Mouse (Mus musculus) v-Abl transformed pro-B cells (cell line): ENCODE data around the gene Rnpepl1.

Source experiments
- in situ Hi-C, 2 experiments: fragments of 400-800 bp; cut with MboI; formaldehyde crosslinking; loops; one replicate each; pipeline ENCODE4 v1.15.1; 2025; ENCODE audit not compliant: unreplicated experiment in 2 of 2

The Rnpepl1 gene

DNA sequence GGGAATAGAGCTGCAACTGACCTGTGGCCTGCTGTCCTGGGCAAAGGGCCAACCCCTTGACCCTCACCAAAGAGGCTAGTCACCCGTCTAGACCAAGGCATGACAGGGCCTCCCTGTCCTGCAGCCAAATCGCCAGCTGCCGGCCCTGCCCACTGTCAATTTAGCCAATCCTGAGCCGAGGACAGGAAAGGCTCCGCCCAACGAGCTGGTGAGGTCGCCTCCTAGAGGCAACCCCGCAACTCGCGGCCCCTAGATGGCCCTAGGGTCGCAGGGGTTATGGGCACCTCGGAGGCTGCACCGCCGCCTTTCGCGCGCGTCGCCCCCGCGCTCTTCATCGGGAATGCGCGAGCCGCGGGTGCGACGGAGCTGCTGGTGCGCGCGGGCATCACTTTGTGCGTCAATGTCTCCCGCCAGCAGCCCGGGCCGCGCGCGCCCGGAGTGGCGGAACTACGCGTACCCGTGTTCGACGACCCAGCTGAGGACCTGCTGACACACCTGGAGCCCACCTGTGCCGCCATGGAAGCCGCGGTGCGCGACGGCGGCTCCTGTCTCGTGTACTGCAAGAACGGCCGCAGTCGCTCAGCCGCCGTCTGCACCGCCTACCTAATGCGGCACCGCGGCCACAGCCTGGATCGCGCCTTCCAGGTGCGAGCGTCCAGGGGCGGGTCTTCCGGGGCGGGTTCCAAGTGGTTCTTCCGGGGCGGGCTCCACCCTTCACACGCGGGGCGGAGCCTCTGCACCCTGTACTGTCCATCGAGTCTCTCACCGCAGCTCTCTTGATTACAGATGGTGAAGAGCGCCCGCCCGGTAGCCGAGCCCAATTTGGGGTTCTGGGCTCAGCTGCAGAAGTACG is 3.6 kb upstream of the Rnpepl1 start, which contains the start of gene Dusp28:
Gene Dusp28 (plus strand): TSS at position 203 of the 853 bp plus-strand sequence.
- in situ Hi-C loops: no loop called here

DNA sequence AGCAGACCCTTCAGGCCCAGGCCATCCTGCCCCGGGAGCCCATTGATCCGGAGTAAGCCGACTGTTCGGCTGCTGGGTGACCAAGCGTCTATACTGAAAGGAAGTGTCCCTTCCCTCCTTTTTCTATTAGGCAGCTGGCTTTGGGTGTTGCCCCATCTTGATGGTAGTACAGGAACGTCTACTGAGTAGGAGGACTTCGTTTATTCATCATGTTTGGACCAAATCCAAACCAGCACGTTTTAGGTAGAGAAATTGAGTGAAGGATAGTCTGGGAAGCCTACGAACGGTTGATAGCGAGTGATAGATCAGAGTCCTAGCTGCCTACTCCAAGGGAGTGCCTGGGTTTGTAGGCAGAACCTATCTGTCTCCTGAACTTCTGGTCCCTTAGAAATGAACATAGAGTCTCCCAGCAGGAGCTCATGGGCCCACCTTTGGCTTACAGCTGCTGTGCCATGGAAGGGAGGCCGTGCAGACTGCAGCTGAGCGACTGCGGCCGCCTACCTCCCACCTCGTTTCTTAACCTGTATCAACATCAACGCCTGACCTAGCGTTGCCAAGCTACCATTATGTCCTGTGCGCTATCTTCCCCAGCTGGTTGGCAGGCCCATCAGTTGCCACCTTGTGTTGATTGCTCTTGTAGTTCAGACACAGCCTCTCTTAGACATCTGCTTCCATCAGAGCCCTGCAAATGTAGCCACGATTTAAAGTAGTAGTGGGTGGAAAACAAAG is 2.8 kb upstream of the Rnpepl1 start:
- in situ Hi-C loops: no loop called here

- in situ Hi-C loops: no loop called here
These were observed 1.9 kb upstream of the Rnpepl1 start for GRCm38 (mm10) chr1:92908664-92909063.

DNA sequence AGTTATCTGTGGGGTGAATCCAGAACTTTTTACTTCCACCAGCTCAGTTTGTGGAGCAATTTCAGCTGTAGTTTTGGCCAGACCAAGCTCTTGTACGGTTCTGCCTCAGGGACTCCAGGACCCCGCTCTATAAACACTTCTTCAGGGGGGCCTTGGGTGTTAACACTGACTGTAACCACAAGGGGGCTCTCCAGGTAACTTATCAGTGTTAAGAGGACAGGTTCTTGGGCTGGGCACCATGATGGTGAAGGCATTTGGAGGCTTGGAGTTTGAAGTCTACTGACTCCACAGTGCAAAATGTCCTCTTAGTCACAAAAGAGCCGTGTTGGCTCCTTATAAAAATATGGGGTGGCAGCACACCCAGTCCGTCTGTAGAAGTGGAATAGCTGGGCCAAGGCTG is 1.5 kb upstream of the Rnpepl1 start:
- in situ Hi-C loops: no loop called here

GRCm38 (mm10) chr1:92910925-92911720 is 540 bp downstream of the Rnpepl1 start:
- in situ Hi-C loops: no loop called here

- in situ Hi-C loops: no loop called here
These were observed 1.1 kb downstream of the Rnpepl1 start for GRCm38 (mm10) chr1:92911721-92912138.

DNA sequence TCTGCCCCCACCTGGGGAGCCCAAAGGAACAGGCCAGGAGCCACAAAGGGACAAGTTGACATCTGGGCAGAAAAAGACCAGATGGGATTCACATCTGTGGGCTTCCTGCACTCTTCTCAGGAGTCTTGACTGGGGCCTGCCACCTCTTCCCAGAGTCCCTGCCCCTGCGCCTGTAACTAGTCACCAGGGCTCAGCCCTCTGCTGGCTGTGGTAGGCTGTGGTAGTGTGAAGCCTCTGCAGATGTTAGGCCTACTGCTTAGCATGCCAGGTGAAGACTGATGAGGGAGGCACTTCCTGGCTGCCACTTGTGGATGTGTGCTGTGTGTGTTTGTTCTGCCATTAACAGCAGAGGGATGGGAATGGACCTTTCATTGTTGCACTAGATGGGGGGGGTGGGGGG is 1.7 kb downstream of the Rnpepl1 start:
- in situ Hi-C loops: no loop called here

- in situ Hi-C loops: no loop called here
These were observed 3.7 kb downstream of the Rnpepl1 start for GRCm38 (mm10) chr1:92914239-92914638.

GRCm38 (mm10) chr1:92914993-92915392 is 4.4 kb downstream of the Rnpepl1 start:
- in situ Hi-C loops: no loop called here

- in situ Hi-C loops: no loop called here
These were observed 6.1 kb downstream of the Rnpepl1 start for GRCm38 (mm10) chr1:92916725-92917124.

DNA sequence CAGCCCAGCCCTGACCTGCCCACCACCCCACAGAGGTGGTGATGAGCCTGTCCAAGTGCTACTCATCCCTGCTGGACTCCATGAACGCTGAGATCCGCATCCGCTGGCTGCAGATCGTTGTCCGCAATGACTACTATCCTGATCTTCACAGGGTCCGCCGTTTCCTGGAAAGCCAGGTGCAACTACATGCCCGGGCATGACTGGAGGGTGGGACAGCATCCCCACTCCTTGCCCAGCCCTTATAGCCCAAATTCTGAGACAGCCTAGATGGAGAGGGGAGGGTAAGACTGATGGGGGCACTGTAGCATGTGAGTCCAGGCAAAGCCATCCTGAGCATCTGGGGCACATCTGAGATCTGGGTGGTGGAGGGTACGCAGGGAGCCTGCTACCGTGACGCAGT is 8.6 kb downstream of the Rnpepl1 start:
- in situ Hi-C loops: no loop called here

DNA sequence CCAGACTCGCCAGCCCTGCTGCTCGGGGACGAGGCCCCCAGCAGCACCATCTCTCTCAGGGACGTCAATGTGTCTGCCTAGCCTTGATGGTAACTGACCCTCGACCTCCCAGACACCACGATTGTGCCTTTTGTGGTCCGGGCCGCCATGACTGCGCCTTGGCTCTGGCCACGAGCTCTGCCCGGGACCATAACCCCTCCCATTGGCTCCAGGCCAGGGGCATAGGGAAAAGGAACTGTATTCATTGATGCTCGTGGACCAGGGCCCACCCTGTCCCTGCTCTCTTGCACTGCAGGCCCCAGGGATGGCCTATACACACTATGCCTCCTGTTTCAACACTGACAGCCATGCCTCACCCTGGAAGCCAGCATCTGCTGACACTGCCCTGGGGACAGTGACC is 9.2 kb downstream of the Rnpepl1 start:
- in situ Hi-C loops: no loop called here

DNA sequence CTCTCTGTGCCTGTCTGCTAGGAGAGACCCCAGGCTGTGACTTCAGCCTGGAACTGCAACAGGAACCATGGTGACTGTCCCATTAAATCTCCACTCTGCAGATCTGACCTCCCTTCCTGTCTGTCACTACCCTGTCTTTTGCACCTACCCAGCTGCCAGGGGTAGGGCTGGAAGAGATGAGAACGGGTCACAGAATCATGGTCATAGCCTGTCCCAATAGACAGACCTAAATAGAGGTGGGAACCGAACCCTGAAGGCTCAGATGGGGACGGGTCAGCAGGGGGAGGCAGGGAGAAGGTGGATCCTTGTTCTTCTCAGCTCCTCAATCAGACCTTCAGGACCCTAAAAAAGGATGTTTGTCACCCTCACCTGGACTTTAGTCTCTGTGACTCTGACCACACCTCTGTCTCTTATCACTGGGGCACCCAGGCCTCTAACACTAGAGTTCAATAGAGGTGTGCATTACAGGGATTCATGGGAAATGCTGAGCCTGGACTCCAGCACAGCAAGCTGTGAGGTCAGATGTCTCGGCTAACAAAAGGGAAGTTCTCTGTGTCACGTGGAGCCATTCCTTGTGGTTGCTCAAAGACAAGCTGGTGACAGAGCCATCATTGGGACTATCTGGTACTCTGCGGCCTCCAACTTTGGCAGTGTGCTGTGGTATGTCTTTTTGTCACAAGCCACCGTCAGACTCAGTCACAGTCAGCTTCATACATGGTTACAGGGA is 10.1 kb downstream of the Rnpepl1 start:
- in situ Hi-C loops: no loop called here

- in situ Hi-C loops: no loop called here
These were observed 10.9 kb downstream of the Rnpepl1 start for GRCm38 (mm10) chr1:92921496-92921895.

DNA sequence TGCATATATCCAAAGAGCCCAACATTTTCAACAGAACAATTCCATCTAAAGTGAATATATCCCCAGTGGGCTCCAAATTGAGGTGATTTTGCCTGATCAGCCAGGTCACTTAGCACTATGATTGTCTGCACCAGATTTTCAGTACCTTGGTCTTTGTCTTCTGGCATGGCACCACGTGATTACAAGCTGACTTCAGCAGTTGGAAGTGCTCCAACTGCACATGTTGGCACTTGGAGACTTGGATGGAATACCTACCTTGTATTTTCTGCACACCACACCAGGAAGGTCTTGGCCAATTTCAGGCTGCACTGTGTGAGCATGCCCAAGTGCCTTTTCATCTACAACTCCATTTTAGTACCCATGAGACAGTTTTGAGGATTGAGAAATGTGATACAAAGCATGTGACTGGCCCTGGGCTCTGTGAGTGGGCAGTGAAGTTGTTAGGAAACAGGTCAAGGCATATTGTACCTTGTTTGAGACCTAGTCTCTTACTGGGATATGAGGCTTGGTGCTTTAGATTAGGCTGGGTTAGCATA is 19.7 kb downstream of the Rnpepl1 start:
- in situ Hi-C loops: loop anchor here (25.0 kb wide), 2 partner anchors 557 to 882 kb away; partner anchors contain the start of genes Hdlbp (in 2 of the 2), D2hgdh (in 1 of the 2), Dtymk (in 1 of the 2) and Ing5 (in 1 of the 2)

- in situ Hi-C loops: loop anchor here (25.0 kb wide), 2 partner anchors 554 to 879 kb away; partner anchors contain the start of genes Hdlbp (in 2 of the 2), D2hgdh (in 1 of the 2), Dtymk (in 1 of the 2) and Ing5 (in 1 of the 2)
These were observed 23.0 kb downstream of the Rnpepl1 start for GRCm38 (mm10) chr1:92933611-92934010.

DNA sequence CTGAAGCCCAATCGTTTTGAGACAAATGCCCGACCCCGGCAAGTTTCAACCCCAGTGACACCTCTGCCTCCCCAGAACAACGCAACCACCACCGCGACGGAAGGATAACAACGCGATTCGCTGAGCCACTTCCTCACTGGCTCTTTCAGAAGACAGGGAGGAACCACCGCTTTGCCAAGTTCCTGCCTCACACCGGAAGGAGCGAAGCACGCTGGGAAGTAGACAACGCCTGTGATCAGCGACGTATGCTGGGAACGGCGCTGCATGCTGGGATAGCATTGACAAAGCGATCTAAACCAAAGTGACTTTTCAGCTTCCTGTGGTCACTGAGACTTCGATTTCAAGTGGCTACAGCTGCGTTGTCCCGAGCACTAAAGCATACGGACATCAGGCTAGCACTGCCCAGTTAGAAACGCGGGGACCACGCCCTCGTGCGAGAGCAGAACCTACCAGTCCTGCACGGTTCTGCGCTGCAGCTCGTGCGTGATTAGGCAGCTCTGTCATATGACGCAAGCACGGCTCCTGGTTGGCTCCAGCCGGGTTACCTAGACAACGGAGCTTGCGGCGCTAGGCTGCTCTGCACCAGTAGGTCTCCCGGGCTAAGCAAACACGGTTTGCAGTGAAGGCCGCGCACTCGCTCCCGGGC is 23.7 kb downstream of the Rnpepl1 start, which contains the start of gene Capn10:
Gene Capn10 (plus strand): TSS at position 195 of the 646 bp plus-strand sequence.
- in situ Hi-C loops: loop anchor here (25.0 kb wide), 2 partner anchors 553 to 878 kb away; partner anchors contain the start of genes Hdlbp (in 2 of the 2), D2hgdh (in 1 of the 2), Dtymk (in 1 of the 2) and Ing5 (in 1 of the 2)

DNA sequence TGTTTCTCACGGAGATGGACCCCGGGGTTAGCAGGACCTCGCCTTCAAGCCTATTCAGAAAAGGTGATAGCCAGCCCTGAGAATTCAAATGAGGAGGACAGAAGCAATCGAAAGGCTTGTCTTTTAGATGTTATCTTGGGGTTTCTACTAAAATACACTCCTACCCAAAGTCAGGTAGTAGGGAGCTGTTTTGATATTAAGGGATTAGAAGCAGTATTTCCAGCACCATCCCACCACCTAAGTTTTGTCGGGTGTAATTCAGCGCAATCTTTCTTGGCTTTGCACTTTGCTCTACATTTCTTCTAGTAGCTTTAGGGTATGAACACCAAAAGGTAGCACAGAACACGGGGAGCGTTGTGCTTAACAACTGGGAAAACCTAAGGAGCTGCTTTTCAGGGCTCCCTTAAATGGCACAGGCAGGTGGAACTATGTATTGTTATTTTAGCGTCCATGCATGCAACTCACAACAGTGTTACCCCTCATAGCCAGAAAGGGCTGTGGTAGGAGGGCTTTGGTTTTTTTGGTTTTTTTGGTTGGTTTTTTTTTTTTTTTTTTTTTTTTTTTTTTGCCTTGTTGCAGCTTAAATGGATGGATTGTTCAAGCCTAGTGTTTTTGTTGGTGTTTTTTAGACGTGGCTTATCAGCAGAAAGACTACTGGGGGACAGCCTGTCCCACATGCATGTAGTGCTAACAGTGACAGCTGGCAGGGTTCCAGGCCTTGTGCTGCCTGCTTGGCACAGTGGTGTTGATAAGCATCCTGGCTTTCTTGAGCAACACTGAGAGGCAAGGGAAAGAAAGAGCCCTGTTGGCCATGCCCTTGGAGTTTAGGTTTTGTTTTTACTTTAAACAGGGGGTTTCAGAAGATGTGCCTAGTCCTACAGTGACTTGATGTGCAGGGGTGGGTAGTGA is 24.7 kb downstream of the Rnpepl1 start:
- in situ Hi-C loops: loop anchor here (25.0 kb wide), 2 partner anchors 552 to 877 kb away; partner anchors contain the start of genes Hdlbp (in 2 of the 2), D2hgdh (in 1 of the 2), Dtymk (in 1 of the 2) and Ing5 (in 1 of the 2)
